Mouse (Mus musculus) G1E (cell line): ENCODE measurements around the gene Wnt2. TPM values are rescaled to one million over a fixed set of nuclear protein-coding genes. Genes with fewer than 3 reads are reported as not detected.

Experiments used
- ATAC-seq: 2 replicates; pipeline ENCODE4 v1.8.0; 2016; ENCODE audit warnings: mild to moderate bottlenecking; ENCODE audit not compliant: insufficient number of reproducible peaks, poor library complexity, low FRiP score, severe bottlenecking; ENCODE audit errors: extremely low read depth
- DNase-seq: peaks from one replicate; pipeline ENCODE4 v3.0.0; 2012; ENCODE audit warnings: low spot score
- H3K27me3 ChIP-seq: 2 replicates; pipeline ENCODE4 v1.6.1; 2012; ENCODE audit warnings: mild to moderate bottlenecking, low read length, inconsistent platforms; ENCODE audit not compliant: insufficient read depth
- H3K36me3 ChIP-seq: replicated peaks from 2 replicates; pipeline ENCODE3; 2012; ENCODE audit warnings: mild to moderate bottlenecking, inconsistent platforms
- H3K4me1 ChIP-seq: 2 replicates; pipeline ENCODE4 v1.6.1; 2012; ENCODE audit warnings: low read depth, low read length, inconsistent platforms, mixed read lengths; ENCODE audit not compliant: insufficient read depth
- H3K4me3 ChIP-seq: 2 replicates; pipeline ENCODE4 v1.5.1; 2012; ENCODE audit warnings: low read depth, mild to moderate bottlenecking, inconsistent platforms, low read length, moderate library complexity, mixed read lengths
- H3K9me3 ChIP-seq: replicated peaks from 2 replicates; pipeline ENCODE4 v1.6.1; 2012; ENCODE audit warnings: inconsistent platforms
- CTCF ChIP-seq: IDR thresholded peaks from 2 replicates; pipeline ENCODE4 v1.5.1; 2012; ENCODE audit warnings: low read depth, low read length, inconsistent platforms, mixed read lengths
- GATA1 ChIP-seq: IDR thresholded peaks from 2 replicates; pipeline ENCODE4 v1.6.1; 2012; ENCODE audit warnings: borderline replicate concordance, low read length, inconsistent platforms, mixed read lengths
- GATA2 ChIP-seq: IDR thresholded peaks from 2 replicates; pipeline ENCODE4 v1.6.1; 2012; ENCODE audit warnings: low read depth, low read length, inconsistent platforms, borderline replicate concordance
- POLR2AphosphoS5 ChIP-seq: IDR thresholded peaks from 2 replicates; pipeline ENCODE4 v1.6.1; 2012; ENCODE audit warnings: low read depth, low read length, inconsistent platforms; ENCODE audit not compliant: insufficient replicate concordance
- TAL1 ChIP-seq: conservative IDR thresholded peaks from 2 replicates; pipeline ENCODE4 v1.6.1; 2012; ENCODE audit warnings: low read depth, low read length, inconsistent platforms, mixed read lengths
- polyA plus RNA-seq: library from polyadenylated mRNA; stranded (reverse); fragments of >175 nt; gene quantifications from 2 replicates; pipeline ENCODE4 v1.2.3, GENCODE M21; 2012
- total RNA-seq, 2 experiments: library from RNA; stranded (forward) in 1 of 2; stranded (reverse) in 1 of 2; fragments of 200-1000 nt in 1 of 2; fragments of >200 nt in 1 of 2; fragmentation: Nextera tagmentation in 1 of 2; gene quantifications; 2 replicates each; pipeline ENCODE4 v1.2.3; 2014 to 2017

Gene Wnt2
- total and polyA plus RNA-seq, 3 experiments = 0.04 to 1.4 (median 0.49) TPM

- no peaks in the 10 kb centered on the region for H3K36me3 ChIP-seq
- H3K4me3 ChIP-seq = no peak overlapping the region
- ATAC-seq (no peak), DNase-seq (no peak)
- peaks cover 18% of the 10 kb centered on the region for H3K27me3 ChIP-seq
- H3K4me1 ChIP-seq = no peaks in the 10 kb centered on the region
- no peaks in the 10 kb centered on the region for H3K9me3 ChIP-seq
- TF ChIP-seq GATA1 (no peak), POLR2AphosphoS5 (no peak), TAL1 (no peak), GATA2 (no peak), CTCF (no peak)
These were observed 13.9 kb upstream of the Wnt2 start for GRCm38 (mm10) chr6:18044299-18044698.

DNA sequence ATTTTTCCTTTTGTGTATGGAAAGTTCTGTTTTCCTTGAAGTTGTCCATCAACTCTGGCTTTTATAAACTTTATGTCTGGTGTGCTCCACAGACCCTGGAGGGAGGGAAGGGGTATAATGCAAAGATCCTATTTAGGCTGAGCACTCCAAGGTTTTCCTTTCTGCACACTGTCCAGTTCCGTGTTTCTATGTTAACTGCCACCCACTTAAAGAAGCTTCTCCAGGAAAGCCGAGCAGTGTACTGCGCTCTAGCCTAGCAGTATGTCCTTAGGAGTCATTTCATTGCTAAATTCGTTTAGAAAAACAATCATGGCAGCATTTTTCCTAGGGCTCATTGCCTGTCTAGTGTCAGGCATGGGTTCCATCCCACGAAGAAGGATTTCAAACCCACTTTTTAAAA, 12.8 kb upstream of the Wnt2 start:
- no peak for ATAC-seq
- no peaks in the 10 kb centered on the region for H3K4me1 ChIP-seq
- no peaks in the 10 kb centered on the region for H3K36me3 ChIP-seq
- H3K27me3 ChIP-seq = peaks cover 12% of the 10 kb centered on the region; the same call in 1 of the 2 replicates
- no peak overlapping the region for H3K4me3 ChIP-seq
- no peak for TF ChIP-seq TAL1
- no peak for TF ChIP-seq GATA1
- TF ChIP-seq GATA2 = no peak
- TF ChIP-seq CTCF = no peak
- TF ChIP-seq POLR2AphosphoS5 = no peak
- H3K9me3 ChIP-seq = no peaks in the 10 kb centered on the region
- DNase-seq = no peak

DNA sequence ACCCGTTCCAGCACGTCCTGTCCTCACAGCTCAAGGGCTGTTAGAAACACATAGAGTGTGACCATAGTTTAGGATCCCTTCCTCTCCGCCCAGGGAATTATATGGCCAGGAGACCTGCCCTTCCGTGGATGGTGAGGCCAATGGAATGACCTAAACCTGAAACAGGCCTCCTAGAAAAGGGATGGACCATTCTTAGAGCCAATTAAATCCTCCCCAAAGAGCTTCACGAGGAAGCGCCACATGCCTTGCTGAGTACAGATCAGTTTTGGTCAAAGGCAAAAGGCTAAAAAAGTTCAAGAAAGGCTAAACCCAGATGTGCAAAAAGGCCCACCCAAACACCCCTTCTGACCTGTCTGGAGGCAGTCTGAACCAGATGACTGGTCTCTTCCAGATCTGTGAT, 1.9 kb upstream of the Wnt2 start:
- H3K27me3 ChIP-seq = peaks cover 46% of the 10 kb centered on the region
- no peak for TF ChIP-seq POLR2AphosphoS5
- TF ChIP-seq TAL1 = no peak
- TF ChIP-seq GATA2 = no peak
- TF ChIP-seq GATA1 = no peak
- no peak for TF ChIP-seq CTCF
- H3K9me3 ChIP-seq = no peaks in the 10 kb centered on the region
- H3K4me3 ChIP-seq = no peak overlapping the region
- peaks cover 23% of the 10 kb centered on the region for H3K4me1 ChIP-seq
- no peaks in the 10 kb centered on the region for H3K36me3 ChIP-seq
- DNase-seq = no peak
- ATAC-seq = no peak

DNA sequence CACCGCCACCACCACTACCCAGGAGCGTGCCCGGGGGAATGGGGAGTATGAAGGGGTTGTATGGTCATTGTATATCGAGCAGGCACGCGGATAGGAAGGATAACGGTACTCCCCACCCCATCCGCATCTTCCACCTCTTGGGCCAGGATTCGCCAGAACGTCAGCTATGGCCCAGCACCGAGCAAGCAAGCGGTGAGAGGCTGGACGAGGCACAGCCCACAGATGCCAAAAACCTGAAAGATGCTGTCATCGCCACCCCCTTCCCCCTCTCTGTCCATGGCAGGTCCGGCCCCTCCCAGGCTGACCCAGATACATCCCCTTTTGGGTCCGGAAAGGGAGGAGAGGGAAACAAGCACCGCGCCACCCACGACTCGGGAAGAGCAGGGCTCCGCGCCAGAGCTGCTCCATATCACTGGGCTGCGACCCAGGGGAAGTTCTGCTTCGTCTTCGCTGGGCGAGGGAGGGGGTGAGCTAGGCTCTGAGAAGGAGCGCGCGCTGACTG, 1.2 kb upstream of the Wnt2 start:
- ATAC-seq = no peak
- Histone ChIP-seq H3K4me3 (no peak overlapping the region), H3K36me3 (no peaks in the 10 kb centered on the region), H3K27me3 (peaks cover 46% of the 10 kb centered on the region), H3K4me1 (peaks cover 23% of the 10 kb centered on the region), H3K9me3 (no peaks in the 10 kb centered on the region)
- TF ChIP-seq GATA2 (no peak), POLR2AphosphoS5 (no peak), CTCF (no peak), TAL1 (no peak), GATA1 (no peak)
- DNase-seq = no peak

DNA sequence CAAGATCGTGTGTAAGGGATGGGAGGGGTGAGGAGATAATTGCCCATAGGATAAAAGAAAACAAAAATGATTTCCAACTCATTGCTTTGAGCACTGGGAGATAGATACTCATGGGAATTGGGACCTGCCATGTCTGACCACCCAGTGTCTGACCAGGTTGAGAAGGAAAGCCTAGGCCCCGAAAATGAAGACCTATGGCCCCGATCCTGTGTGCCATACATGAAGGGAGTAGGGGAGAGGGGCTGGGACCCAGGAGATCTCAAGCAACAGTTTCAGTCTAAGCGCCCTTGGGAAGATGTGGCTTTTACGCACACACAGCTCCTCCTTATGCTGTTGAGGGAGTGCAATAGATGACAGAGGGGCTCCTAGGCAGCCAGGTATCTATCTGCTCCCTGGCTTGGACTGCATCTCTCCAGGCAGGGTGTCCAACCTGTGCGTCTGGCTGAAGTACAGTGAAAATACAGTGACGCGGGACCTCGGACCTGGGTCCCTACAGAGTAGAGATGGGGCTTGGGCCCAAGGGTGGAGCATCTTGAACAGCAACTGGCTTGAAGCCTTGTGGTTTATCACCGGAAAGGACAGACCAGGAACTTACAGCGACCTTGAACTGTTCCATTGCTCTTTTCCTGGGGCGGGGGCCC, 603 bp upstream of the Wnt2 start:
- peaks cover 23% of the 10 kb centered on the region for H3K4me1 ChIP-seq
- ATAC-seq = no peak
- peak overlapping the region; percentile 63; the same call in 1 of the 2 replicates for H3K4me3 ChIP-seq
- H3K36me3 ChIP-seq = no peaks in the 10 kb centered on the region
- TF ChIP-seq CTCF (no peak), TAL1 (no peak), POLR2AphosphoS5 (no peak), GATA1 (no peak), GATA2 (no peak)
- peaks cover 46% of the 10 kb centered on the region for H3K27me3 ChIP-seq
- no peak for DNase-seq
- H3K9me3 ChIP-seq = no peaks in the 10 kb centered on the region

- no peak for TF ChIP-seq CTCF
- TF ChIP-seq TAL1 = no peak
- TF ChIP-seq GATA2 = no peak
- TF ChIP-seq GATA1 = no peak
- TF ChIP-seq POLR2AphosphoS5 = no peak
- no peak for ATAC-seq
- no peaks in the 10 kb centered on the region for H3K9me3 ChIP-seq
- H3K4me1 ChIP-seq = no peaks in the 10 kb centered on the region
- peaks cover 23% of the 10 kb centered on the region for H3K27me3 ChIP-seq
- no peak for DNase-seq
- no peak overlapping the region for H3K4me3 ChIP-seq
- H3K36me3 ChIP-seq = no peaks in the 10 kb centered on the region
These were observed 6.1 kb downstream of the Wnt2 start for GRCm38 (mm10) chr6:18024133-18024794.
